Mouse (Mus musculus): ENCODE results near the gene Bcor.

DNA sequence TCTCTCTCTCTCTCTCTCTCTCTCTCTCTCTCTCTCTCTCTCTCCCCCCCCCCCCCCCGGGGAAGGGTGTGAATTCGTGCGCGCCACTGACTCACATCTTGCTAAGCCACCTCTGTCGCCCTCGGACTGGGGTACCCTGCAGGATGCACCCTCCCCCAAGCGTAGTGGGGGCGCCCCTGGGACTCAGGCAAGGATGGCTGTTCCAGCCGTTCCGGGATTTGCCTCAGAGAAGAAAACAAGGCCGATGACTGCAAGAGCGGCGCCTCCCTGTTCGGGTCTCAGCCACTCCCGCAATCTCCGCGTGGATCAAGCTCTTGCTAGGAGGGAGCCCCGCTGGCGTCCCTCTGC, 647 bp downstream of the Bcor start:
- TF ChIP-seq POLR2A (IDR thresholded peaks at IDR 0.05; ENCODE audit: insufficient read depth, low read length): no peak
- no peak for TF ChIP-seq CTCF (IDR thresholded peaks at IDR 0.05; ENCODE audit: low read depth, low read length)
- no peak for TF ChIP-seq EP300 (IDR thresholded peaks at IDR 0.05; ENCODE audit: insufficient read depth, low read depth, low read length)

Data from ES-Bruce4 (cell line).